Mouse (Mus musculus) B cell, adult 62 days (primary cell): ENCODE results near the gene Mtx3. TPM values are rescaled to one million over a fixed set of nuclear protein-coding genes. Genes with fewer than 3 reads are reported as not detected.

Experiments
- total RNA-seq: library from RNA; stranded (reverse); gene quantifications from 4 replicates; pipeline ENCODE4 v1.2.4, GENCODE M21; 2023

Mtx3 gene
- total RNA-seq: 15.0 to 22.2 TPM (median 19.0 TPM) in 4 replicates

DNA sequence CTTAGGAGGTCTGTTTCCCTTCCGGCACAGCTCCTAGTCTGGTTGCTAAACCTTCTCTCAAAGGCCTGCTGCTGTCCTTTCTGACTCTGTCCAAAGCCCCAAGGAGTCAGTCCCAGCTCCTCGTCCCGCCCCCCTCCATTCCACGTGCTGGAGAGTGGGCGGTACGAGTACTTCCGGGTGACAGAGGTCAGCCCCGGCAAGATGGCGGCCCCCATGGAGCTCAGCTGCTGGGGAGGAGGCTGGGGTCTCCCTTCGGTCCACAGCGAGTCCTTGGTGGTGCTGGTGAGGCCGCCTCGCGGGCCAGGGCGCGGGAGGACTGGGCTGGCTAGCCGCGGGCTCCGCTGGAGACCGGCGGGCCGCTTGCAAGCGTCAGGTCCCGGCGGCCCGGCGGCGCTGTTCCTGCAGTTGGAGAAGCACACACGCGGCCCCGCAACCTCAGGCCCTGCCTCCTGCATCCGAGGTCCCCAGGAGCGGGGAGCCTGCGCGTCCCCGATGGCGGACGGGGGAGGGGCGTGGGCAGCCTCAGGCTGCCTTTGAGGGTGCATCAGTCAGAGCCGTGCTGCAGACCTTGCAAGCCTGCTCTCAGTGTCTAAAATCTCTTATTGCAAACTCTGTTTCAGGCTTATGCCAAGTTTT lies at the start of gene Mtx3:
Gene Mtx3, plus strand, starts transcription at position 175 of the 636 bp plus-strand sequence.

Other genes starting within 250 kb of the Mtx3 start
- 36.1 to 41.3 TPM (median 36.5 TPM) in 4 replicates for gene Serinc5, start 233.7 kb upstream of the Mtx3 start, total RNA-seq
- not detected in 4 replicates for gene Thbs4, start 49.9 kb upstream of the Mtx3 start, total RNA-seq